Comparison of ENCODE assay signal across 13 mouse cellular contexts in genomic region chr10:83836351-83836750, GRCm38 (mm10).
DNase-seq lines count a peak whose midpoint lies in the region; ATAC-seq and TF ChIP-seq lines count a peak whose summit lies in the region.
"Had no signal": no experiment of that assay in that cellular context is flagged by ENCODE, and none has a peak within 500 bp of the region (broad histone marks: within the 10 kb centered on the region; RNA-seq: fewer than 3 reads in every experiment).

No protein-coding gene starts in this region.

- no peak for ATAC-seq in midbrain, embryonic 11.5 days (ENCODE audit: low FRiP score)

- H3K4me3 ChIP-seq in kidney, adult 2 months (ENCODE audit: insufficient read depth, low read depth, low read length), result no peak overlapping the region
- no peak overlapping the region for H3K4me3 ChIP-seq in lung, adult 2 months (replicated peaks; ENCODE audit: extremely low read depth, low read depth, low read length)
- no peak overlapping the region for H3K4me3 ChIP-seq in midbrain, embryonic 11.5 days (ENCODE audit: low read depth, low read length)
- H3K4me3 ChIP-seq: embryonic facial prominence, embryonic 13.5 days; limb, embryonic 12.5 days; neural tube, embryonic 12.5 days had no signal

- no peak overlapping the region for H3K27ac ChIP-seq in kidney, adult 2 months (ENCODE audit: insufficient read depth, low read depth, low read length)
- H3K27ac ChIP-seq in midbrain, embryonic 11.5 days (ENCODE audit: low read depth, low read length), result no peak overlapping the region
- H3K27ac ChIP-seq: embryonic facial prominence, embryonic 13.5 days; limb, embryonic 12.5 days; neural tube, embryonic 12.5 days had no signal

- no peaks in the 10 kb centered on the region for H3K9me3 ChIP-seq in midbrain, embryonic 11.5 days (ENCODE audit: control insufficient read depth, low read length)
- H3K9me3 ChIP-seq: embryonic facial prominence, embryonic 13.5 days; limb, embryonic 12.5 days; neural tube, embryonic 12.5 days had no signal

- peak; percentile 26 for DNase-seq in kidney, adult 2 months
- no peak for DNase-seq in kidney, postnatal 25 days
- peak; percentile 13 to 39 for DNase-seq in urinary bladder, postnatal 4 days (ENCODE audit: low spot score in 2 of 2)
- no peak for DNase-seq in urinary bladder, adult 2 months (ENCODE audit: low spot score)
- DNase-seq in lung, adult 2 months, result peak; percentile 25
- DNase-seq in layer of hippocampus, adult 9-10 months (ENCODE audit: low spot score), result no peak
- no peak for DNase-seq in midbrain, embryonic 11.5 days (ENCODE audit: low spot score, missing footprints)
- DNase-seq: cerebellum, adult 11 months; gastrocnemius, postnatal 10 days; thymus, adult 2 months had no signal

- TF ChIP-seq CTCF in kidney, adult 2 months (conservative IDR thresholded peaks at IDR 0.05; ENCODE audit: insufficient read depth, insufficient read length, low read depth, low read length), result no peak
- TF ChIP-seq CTCF in lung, adult 2 months (IDR thresholded peaks at IDR 0.05; ENCODE audit: insufficient read depth, low read length), result no peak

- no peak for TF ChIP-seq POLR2A in kidney, adult 2 months (IDR thresholded peaks at IDR 0.05; ENCODE audit: low read depth, low read length)
- TF ChIP-seq POLR2A in lung, adult 2 months (IDR thresholded peaks at IDR 0.05; ENCODE audit: borderline replicate concordance, extremely low read depth, low read depth, low read length), result no peak

- no peaks in the 10 kb centered on the region for H3K36me3 ChIP-seq in kidney, adult 2 months (ENCODE audit: control insufficient read depth, insufficient read depth, low read length)
- no peaks in the 10 kb centered on the region for H3K36me3 ChIP-seq in midbrain, embryonic 11.5 days (ENCODE audit: control insufficient read depth, insufficient read depth, low read length)
- H3K36me3 ChIP-seq: embryonic facial prominence, embryonic 13.5 days; limb, embryonic 12.5 days; neural tube, embryonic 12.5 days had no signal

- no peaks in the 10 kb centered on the region for H3K4me1 ChIP-seq in kidney, adult 2 months (ENCODE audit: control insufficient read depth, insufficient read depth, low read length)
- H3K4me1 ChIP-seq in lung, adult 2 months (ENCODE audit: control insufficient read depth, insufficient read depth, low read length), result peaks cover 5% of the 10 kb centered on the region
- no peaks in the 10 kb centered on the region for H3K4me1 ChIP-seq in midbrain, embryonic 11.5 days (ENCODE audit: control insufficient read depth, insufficient read depth, low read length)
- H3K4me1 ChIP-seq: limb, embryonic 12.5 days; neural tube, embryonic 12.5 days had no signal

- no peak overlapping the region for H3K9ac ChIP-seq in midbrain, embryonic 11.5 days (ENCODE audit: low read length)
- H3K9ac ChIP-seq: embryonic facial prominence, embryonic 13.5 days; limb, embryonic 12.5 days; neural tube, embryonic 12.5 days had no signal

- no peak overlapping the region for H3K4me2 ChIP-seq in midbrain, embryonic 11.5 days
- H3K4me2 ChIP-seq: embryonic facial prominence, embryonic 13.5 days; limb, embryonic 12.5 days; neural tube, embryonic 12.5 days had no signal

- no peaks in the 10 kb centered on the region for H3K27me3 ChIP-seq in kidney, adult 2 months (replicated peaks; ENCODE audit: control insufficient read depth, insufficient read depth, low read length)
- no peaks in the 10 kb centered on the region for H3K27me3 ChIP-seq in midbrain, embryonic 11.5 days (ENCODE audit: control insufficient read depth, insufficient read depth, low read length)
- H3K27me3 ChIP-seq: embryonic facial prominence, embryonic 13.5 days; limb, embryonic 12.5 days; neural tube, embryonic 12.5 days had no signal

- WGBS in kidney, adult 2 months, result 50% methylated on average over 5 of the region's 5 CpGs
- 44% methylated on average over 5 of the region's 5 CpGs for WGBS in lung, adult 2 months
- WGBS in midbrain, embryonic 11.5 days, result 83% methylated on average over 5 of the region's 5 CpGs

Comparison
In these comparisons a context has a peak if more than half of its experiments do, and no peak if none do; other contexts are left out.
1. DNase-seq: peak in kidney, adult 2 months (single experiment), urinary bladder, postnatal 4 days (2 of 2) and lung, adult 2 months (single experiment); none in kidney, postnatal 25 days (0 of 2), urinary bladder, adult 2 months (single experiment), layer of hippocampus, adult 9-10 months (single experiment) and midbrain, embryonic 11.5 days (single experiment).